Mouse (Mus musculus) thymus, adult 2 months (tissue): ENCODE data around the gene Dll1. TPM values are rescaled to one million over a fixed set of nuclear protein-coding genes. Genes with fewer than 3 reads are reported as not detected.

Experiments used
- DNase-seq: peaks from one replicate; pipeline ENCODE4 v3.0.0; 2021
- H3K27ac ChIP-seq: fragments of 200-500 bp; 2 replicates; pipeline ENCODE4 v1.5.1; 2012; ENCODE audit warnings: low read length, control low read depth; ENCODE audit not compliant: control insufficient read depth, insufficient read depth
- H3K27me3 ChIP-seq: fragments of 200-500 bp; 2 replicates; pipeline ENCODE4 v1.6.1; 2012; ENCODE audit warnings: mild to moderate bottlenecking, low read length, moderate library complexity, mixed read lengths; ENCODE audit not compliant: control insufficient read depth, insufficient read depth
- H3K36me3 ChIP-seq: fragments of 200-500 bp; 2 replicates; pipeline ENCODE4 v1.6.1; 2012; ENCODE audit warnings: mild to moderate bottlenecking, low read length, moderate library complexity; ENCODE audit not compliant: control insufficient read depth, insufficient read depth
- H3K4me1 ChIP-seq: fragments of 200-500 bp; replicated peaks from 2 replicates; pipeline ENCODE4 v1.6.1; 2012; ENCODE audit warnings: low read length; ENCODE audit not compliant: control insufficient read depth, insufficient read depth
- H3K4me3 ChIP-seq: fragments of 200-500 bp; 2 replicates; pipeline ENCODE4 v1.5.1; 2012; ENCODE audit warnings: mild to moderate bottlenecking, low read length, control low read depth, moderate library complexity; ENCODE audit not compliant: control insufficient read depth, insufficient read depth
- CTCF ChIP-seq: fragments of 200-500 bp; IDR thresholded peaks from 2 replicates; pipeline ENCODE4 v1.5.1; 2012; ENCODE audit warnings: mild to moderate bottlenecking, control low read depth, low read length, moderate library complexity, borderline replicate concordance; ENCODE audit not compliant: control insufficient read depth, poor library complexity, insufficient read depth; ENCODE audit errors: extremely low read depth
- POLR2A ChIP-seq: fragments of 200-500 bp; IDR thresholded peaks from 2 replicates; pipeline ENCODE4 v1.6.1; 2012; ENCODE audit warnings: mild to moderate bottlenecking, low read length, control low read depth, moderate library complexity; ENCODE audit not compliant: control insufficient read depth, poor library complexity, insufficient read depth; ENCODE audit errors: extremely low read depth
- WGBS: fragments of 180-500 bp; shearing (Covaris S2); methylation state at CpG from one replicate; pipeline ENCODE4 v1.1.7; 2018; 5-methylcytosine and 5-hydroxymethylcytosine counted together
- polyA plus RNA-seq: library from polyadenylated mRNA; depleted of rRNA; stranded (reverse); fragments of >200 nt; gene quantifications from 2 replicates; pipeline ENCODE4 v1.2.3, GENCODE M21; 2012

Dll1 gene
- polyA plus RNA-seq, 1 experiment, result 9.8 TPM

DNA sequence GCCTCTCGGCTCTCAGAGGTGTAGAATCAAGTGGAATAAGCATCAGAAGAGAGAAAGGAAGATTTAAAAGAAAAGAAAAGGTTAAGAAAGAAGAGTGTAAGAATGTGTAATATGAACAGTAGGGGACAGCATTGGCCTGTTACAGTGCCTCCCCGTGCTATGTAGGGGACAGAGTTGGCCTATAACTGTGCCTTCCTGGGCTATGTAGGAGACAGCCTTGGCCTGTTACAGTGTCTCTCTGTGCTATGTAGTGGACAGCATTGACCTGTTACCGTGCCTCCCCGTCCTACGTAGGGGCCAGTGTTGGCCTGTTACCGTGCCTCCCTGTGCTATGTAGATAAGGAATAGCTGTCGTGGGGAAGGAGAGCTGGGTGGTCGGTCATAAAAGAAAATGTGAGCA, 42.9 kb upstream of the Dll1 start:
- Histone ChIP-seq H3K4me1 (no peaks in the 10 kb centered on the region), H3K36me3 (peaks cover 64% of the 10 kb centered on the region), H3K4me3 (no peak overlapping the region), H3K27ac (no peak overlapping the region), H3K27me3 (no peaks in the 10 kb centered on the region)
- TF ChIP-seq POLR2A (no peak), CTCF (no peak)
- DNase-seq, result no peak
- WGBS, result 94% methylated on average over 8 of the region's 8 CpGs

DNA sequence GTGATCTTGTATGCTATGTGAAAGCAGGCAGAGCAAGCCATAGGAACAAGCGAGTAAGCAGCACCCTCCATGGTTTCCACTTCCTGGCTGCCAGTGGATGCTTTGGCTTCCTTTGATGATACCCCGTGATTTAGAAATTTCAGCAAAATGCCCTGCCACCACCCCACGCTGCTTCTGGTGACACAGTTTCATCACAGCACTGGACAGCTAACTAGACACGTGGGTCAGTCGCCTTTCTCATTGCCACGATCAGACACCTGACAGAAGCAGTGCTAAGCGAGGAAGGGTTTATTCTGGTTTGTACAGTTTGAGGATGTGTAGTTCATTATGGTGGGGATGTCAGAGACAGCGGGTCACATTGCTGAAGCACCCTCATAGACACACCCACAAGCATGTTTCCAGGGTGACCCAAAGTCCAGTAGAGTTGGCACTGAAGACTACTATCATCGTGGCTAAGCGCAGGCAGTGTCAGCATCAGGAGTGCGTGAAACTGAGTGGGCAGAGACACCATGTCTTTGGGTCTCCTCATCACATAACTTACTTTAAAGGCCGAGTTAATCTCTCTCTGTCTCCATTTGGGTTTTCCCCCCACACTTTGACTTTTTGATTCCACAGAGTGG, 40.0 kb upstream of the Dll1 start:
- 96% methylated on average over 12 of the region's 12 CpGs for WGBS
- TF ChIP-seq POLR2A (no peak), CTCF (no peak)
- DNase-seq, result no peak
- Histone ChIP-seq H3K27ac (no peak overlapping the region), H3K36me3 (peaks cover 48% of the 10 kb centered on the region), H3K4me3 (no peak overlapping the region), H3K27me3 (no peaks in the 10 kb centered on the region), H3K4me1 (no peaks in the 10 kb centered on the region)

DNA sequence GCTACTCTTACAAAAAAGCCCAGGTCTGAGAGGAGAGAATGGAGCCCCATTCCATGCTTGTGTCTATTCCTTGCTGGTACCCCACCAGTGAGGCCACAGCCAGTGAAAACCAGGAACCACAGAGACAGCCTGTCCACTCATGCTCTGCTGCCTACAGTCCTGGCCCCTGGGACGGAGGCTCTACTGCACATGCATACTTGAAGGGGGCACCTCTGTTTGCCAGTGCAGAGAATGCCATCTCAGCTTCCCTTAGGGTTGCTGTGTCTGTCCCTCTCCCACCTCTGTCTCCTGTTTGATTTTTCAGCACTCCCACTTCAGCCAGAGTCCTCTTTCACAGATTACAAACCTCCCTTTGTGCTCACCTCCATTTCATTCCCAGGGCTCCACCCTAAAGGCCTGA, 34.2 kb upstream of the Dll1 start:
- TF ChIP-seq POLR2A, result no peak
- TF ChIP-seq CTCF, result no peak
- no peak overlapping the region for H3K27ac ChIP-seq
- no peaks in the 10 kb centered on the region for H3K4me1 ChIP-seq
- no peaks in the 10 kb centered on the region for H3K27me3 ChIP-seq
- WGBS, result 97% methylated on average over 1 of the region's 1 CpGs
- no peak overlapping the region for H3K4me3 ChIP-seq
- DNase-seq, result no peak
- peaks cover 39% of the 10 kb centered on the region for H3K36me3 ChIP-seq

DNA sequence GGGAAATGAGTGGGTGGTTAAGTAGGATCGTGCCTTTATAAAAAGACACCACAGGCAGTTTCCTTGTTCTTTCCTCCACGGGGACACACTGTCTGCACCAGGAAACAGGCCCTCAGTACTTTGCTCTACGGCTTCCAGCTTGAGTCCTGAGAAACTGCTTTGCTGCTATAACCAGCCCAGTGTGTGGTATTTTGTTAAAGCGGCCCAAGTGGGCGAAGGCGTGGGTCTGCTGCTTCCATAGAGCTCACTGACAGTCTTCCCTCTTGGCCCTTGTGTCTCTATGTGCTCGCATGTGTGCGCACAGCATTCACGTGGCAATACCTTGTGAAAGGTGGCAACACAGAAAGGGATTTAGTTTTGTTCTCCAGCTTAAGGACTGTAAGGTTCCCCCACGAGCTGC, 32.6 kb upstream of the Dll1 start:
- H3K4me1 ChIP-seq, result no peaks in the 10 kb centered on the region
- DNase-seq, result no peak
- no peak overlapping the region for H3K27ac ChIP-seq
- no peaks in the 10 kb centered on the region for H3K27me3 ChIP-seq
- TF ChIP-seq POLR2A (no peak), CTCF (no peak)
- WGBS, result 94% methylated on average over 10 of the region's 10 CpGs
- H3K4me3 ChIP-seq, result no peak overlapping the region
- peaks cover 29% of the 10 kb centered on the region for H3K36me3 ChIP-seq

DNA sequence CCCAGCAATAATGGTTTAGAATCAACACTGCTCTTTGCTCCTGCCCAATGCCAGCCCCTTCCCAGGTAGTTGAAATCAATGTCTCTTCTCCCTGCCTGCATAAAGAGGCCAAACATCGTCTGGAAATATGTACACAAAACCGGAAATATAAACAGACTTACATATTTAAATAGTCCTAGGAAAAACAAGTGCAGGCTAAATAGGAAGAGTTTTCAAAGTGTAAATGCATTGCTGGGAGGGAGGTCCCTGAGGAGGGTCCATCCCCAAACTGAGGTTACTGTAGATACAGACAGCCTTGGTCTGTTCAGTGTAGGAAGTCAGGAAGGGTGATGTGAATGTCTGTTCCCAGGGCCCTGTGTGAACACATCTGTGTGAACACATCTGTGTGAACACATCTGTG, 29.9 kb upstream of the Dll1 start:
- Histone ChIP-seq H3K27ac (no peak overlapping the region), H3K36me3 (peaks cover 40% of the 10 kb centered on the region), H3K27me3 (no peaks in the 10 kb centered on the region), H3K4me1 (no peaks in the 10 kb centered on the region), H3K4me3 (no peak overlapping the region)
- WGBS, result 95% methylated on average over 2 of the region's 2 CpGs
- no peak for DNase-seq
- TF ChIP-seq CTCF (no peak), POLR2A (no peak)

DNA sequence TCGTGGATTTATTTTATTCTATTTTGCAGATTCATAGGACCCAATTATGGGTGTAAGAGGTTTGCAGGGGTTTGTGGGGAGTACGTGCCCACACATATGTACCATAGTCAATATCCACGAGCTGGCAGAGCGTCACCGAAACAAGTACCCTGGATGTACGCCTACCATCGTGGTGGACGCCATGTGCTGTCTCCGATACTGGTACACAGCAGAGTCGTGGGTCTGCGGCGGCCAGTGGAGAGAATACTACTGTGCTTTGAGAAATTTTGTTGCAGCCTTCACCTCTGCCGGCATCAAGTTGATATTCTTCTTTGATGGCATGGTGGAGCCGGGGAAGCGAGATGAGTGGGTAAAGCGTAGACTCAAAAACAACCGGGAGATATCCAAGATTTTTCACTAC, 25.0 kb upstream of the Dll1 start:
- 98% methylated on average over 17 of the region's 17 CpGs for WGBS
- no peaks in the 10 kb centered on the region for H3K27me3 ChIP-seq
- no peak overlapping the region for H3K4me3 ChIP-seq
- H3K27ac ChIP-seq, result no peak overlapping the region
- H3K4me1 ChIP-seq, result no peaks in the 10 kb centered on the region
- no peak for TF ChIP-seq POLR2A
- TF ChIP-seq CTCF, result no peak
- no peak for DNase-seq
- H3K36me3 ChIP-seq, result peaks cover 19% of the 10 kb centered on the region
